Mouse (Mus musculus): Measurements from ENCODE around the gene Entr1. TPM values are rescaled to one million over a fixed set of nuclear protein-coding genes. Genes with fewer than 3 reads are reported as not detected.
A peak's percentile ranks its signal among the peaks of the same experiment; 100 is the strongest.

Gene Entr1
- polyA plus RNA-seq, 1 experiment from 2014 or later: 127 TPM

DNA sequence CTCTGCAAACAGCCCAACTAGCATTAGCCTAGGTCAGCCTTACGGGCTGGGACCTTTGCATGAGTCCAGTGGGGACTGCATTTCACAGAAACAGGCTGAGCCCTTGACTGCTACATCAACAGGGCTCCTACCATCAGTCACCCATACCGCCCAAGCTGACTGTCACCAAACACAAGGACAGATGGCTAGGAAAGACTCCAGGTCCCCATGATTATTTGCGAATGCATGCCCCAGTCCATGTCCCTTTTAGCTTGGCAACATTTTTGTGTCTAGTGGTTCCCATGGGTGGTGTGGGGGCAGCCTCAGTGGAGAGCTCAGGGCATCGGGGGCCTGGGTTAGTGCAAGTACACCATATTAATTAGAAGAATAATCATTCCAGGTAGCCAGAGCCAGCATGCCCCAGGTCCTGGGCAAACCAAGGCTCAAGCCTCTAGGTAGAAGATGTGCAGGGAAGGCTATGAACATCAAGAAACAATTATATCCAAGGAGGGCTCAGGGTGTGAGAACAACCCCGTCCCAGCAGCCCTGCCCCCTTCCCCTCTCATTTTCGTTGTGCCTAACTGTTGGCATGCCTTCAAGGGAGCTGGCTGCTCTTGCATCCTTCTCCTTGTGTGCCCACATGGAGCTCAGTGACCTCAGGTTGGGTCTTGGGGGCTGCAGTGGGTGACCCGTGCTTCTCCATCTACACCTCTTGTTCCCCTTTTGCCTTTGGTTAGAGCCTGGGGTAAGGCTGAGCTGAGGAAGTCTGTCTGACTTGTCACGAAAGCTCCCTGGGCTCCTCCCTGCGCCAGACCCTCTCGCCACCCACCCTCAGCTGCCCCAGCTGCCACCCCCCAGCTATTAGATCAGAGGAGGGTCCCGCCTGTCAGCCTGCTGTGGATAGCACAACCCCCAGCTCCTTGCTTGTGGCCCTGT lies 35.8 kb downstream of the Entr1 start:
- Histone ChIP-seq H3K27me3 (ENCODE audit: poor library complexity, severe bottlenecking) (no peaks in the 10 kb centered on the region), H3K36me3 (replicated peaks) (peaks cover 21% of the 10 kb centered on the region), H3K4me3 (peak overlapping the region; percentile 86), H3K27ac (peak overlapping the region; percentile 97), H3K4me1 (peaks cover 44% of the 10 kb centered on the region), H3K9me3 (no peaks in the 10 kb centered on the region)
- DNase-seq (ENCODE audit: extremely low spot score, low spot score): no peak
- 91% methylated on average over 11 of the region's 11 CpGs for WGBS

DNA sequence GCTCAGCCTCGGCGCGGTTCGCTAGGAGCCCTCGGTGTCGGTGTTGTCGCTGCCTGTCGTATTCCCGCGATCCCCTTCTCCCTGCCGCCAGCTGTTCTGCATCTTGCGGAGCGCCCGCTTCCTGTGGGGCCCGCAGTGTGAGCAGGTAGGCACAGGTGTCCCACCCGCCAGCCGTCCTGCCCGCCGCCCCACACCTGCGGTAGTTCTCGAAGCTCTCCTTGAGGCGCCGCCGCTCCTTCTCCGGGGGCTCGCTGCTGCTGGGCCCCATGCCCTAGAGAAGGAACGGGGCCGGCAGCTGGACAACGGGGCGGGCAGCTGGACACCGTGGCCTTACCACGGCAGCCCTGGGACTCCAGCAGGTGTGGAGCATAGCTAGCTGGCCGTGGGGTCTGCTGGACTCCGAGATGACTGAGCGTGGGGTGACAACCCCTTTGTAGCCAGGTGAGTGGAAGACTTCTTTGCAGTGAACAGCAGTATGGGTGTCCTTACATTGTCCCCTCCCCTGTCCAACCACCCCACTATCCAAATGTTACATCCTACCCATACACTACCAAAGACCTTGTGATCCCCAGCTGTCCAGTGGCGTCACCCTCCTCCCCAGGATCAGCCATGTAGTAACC lies 36.7 kb downstream of the Entr1 start:
- Histone ChIP-seq H3K27ac (peak overlapping the region; percentile 97), H3K4me3 (peak overlapping the region; percentile 86), H3K9me3 (no peaks in the 10 kb centered on the region), H3K4me1 (peaks cover 38% of the 10 kb centered on the region), H3K27me3 (ENCODE audit: poor library complexity, severe bottlenecking) (no peaks in the 10 kb centered on the region), H3K36me3 (replicated peaks) (peaks cover 31% of the 10 kb centered on the region)
- DNase-seq (ENCODE audit: extremely low spot score, low spot score): no peak
- 3% methylated on average over 36 of the region's 36 CpGs for WGBS

DNA sequence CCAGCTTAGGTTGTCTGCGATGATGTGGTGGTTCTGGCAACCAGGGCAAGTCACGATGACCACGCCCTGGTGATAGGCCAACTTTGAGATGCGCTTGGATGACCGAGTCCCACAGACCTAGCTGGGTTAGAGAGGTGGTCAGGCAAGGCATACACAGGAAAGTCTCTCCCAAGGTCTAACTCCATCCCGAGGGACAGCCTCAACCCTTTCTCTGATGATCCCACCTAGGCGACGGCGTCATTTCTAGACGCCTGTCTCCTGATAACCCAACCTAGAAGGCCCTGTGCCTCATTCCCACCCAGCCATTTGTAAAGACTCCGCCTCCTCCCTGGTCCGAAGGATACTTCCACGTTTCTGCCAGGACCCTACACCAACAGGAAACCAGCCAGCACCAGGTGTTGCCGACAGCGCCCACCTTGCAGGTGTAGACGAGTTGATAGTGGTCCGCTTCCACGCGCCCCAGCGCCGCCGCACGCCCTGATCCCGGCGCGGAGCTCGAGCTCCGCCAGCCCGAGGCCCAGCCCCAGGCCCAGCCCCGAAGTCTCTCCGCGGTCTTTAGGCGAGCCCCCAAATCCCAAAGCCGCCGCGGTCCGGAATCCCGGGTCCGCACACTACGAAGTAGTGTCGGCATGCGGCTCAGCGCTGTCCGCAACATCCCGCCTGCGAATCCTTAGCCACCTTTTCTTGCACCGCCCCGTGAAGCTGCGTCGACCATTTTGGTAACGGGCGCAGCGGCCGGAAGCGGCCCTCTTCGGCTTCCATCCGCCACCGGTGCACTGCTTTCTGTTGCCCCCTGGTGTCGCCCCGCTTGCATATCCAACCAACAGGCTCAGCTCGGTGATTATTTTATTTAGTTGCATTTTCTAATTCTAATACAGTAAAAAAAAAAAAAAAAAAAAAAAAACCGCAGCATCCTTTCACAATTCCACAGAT lies 37.5 kb downstream of the Entr1 start, which contains the start of gene Dnlz:
Dnlz (minus strand) TSS at position 753 of the 933 bp plus-strand sequence.
- WGBS: 3% methylated on average over 62 of the region's 62 CpGs
- Histone ChIP-seq H3K4me1 (peaks cover 35% of the 10 kb centered on the region), H3K9me3 (no peaks in the 10 kb centered on the region)

DNA sequence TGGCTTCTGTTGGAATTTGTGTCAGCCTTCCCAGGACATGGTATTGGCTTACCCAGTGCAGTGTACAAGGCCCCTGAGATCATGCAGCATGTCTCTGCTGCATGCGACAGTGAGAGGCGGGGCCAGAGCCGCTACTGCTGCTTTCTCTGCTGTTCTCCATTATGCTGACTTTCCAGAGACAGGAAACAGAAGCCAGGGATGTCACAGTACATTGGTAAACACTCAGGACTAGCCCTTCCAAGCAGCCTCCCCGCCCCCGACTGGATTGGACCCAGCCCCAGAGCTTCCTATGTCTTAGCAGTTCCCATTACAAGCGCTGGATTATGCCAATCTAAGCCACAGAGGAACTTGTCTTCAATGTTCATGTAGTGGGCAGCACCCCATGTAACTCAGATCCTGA lies 40.9 kb downstream of the Entr1 start:
- WGBS: 78% methylated on average over 6 of the region's 6 CpGs
- DNase-seq (ENCODE audit: extremely low spot score, low spot score): no peak
- H3K27ac ChIP-seq: no peak overlapping the region
- peaks cover 72% of the 10 kb centered on the region for H3K36me3 ChIP-seq (replicated peaks)
- no peaks in the 10 kb centered on the region for H3K27me3 ChIP-seq (ENCODE audit: poor library complexity, severe bottlenecking)
- no peaks in the 10 kb centered on the region for H3K9me3 ChIP-seq
- H3K4me1 ChIP-seq: peaks cover 33% of the 10 kb centered on the region
- H3K4me3 ChIP-seq: no peak overlapping the region

More for the DNA sequence above, 37.5 kb downstream of the Entr1 start, which contains the start of gene Dnlz:
- Histone ChIP-seq H3K27me3 (ENCODE audit: poor library complexity, severe bottlenecking) (no peaks in the 10 kb centered on the region), H3K36me3 (replicated peaks) (peaks cover 38% of the 10 kb centered on the region), H3K4me3 (peak within 1 kb of the TSS; percentile 86), H3K27ac (peak within 1 kb of the TSS; percentile 97)
- peak; percentile 91 for DNase-seq (ENCODE audit: extremely low spot score, low spot score)

DNA sequence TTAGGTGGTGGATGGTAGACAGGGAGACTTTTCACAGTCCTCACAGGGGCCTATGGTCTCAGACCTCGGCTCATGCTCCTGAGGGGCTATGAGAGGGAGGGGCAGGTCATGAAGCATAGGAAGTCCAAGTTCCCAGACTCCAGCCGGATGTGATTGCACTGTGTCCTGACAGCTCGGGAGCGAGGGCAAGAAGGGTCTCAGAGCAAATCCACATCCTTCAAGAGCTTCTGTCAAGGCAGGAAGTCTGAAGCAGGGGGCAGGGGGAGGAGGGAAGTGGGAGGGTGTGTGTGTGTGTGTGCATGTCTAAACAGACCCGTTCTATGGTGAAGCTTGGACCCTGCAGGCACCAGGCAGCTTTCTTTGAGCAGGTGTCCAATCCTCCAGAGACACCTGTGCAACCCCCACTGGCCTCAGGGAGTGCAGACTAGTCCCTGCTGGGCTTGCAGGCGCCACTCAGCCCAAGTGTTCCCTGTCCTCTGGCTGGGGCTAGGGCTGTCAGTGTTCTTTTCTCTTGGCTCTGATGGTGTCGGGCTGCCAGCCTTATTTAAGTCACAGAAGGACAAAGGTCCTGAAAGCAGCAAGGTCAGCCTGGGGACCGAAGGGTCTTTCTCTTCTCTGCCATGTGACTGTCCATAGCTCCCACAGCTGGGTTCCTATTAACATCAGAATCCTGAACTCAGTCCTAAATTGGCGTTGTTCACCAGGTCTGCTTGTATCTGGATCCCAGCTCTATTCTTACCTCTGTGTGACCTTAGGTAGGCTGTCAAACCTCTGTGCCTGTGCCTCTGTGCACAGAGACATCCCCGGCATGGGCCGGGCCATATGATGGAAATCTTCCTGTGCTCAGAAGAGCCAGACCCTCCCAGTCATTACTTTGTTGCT lies 46.3 kb downstream of the Entr1 start:
- 79% methylated on average over 11 of the region's 11 CpGs for WGBS
- Histone ChIP-seq H3K9me3 (no peaks in the 10 kb centered on the region), H3K27ac (no peak overlapping the region), H3K4me3 (no peak overlapping the region), H3K36me3 (replicated peaks) (peaks cover 96% of the 10 kb centered on the region), H3K27me3 (ENCODE audit: poor library complexity, severe bottlenecking) (no peaks in the 10 kb centered on the region), H3K4me1 (no peaks in the 10 kb centered on the region)
- DNase-seq (ENCODE audit: extremely low spot score, low spot score): no peak

DNA sequence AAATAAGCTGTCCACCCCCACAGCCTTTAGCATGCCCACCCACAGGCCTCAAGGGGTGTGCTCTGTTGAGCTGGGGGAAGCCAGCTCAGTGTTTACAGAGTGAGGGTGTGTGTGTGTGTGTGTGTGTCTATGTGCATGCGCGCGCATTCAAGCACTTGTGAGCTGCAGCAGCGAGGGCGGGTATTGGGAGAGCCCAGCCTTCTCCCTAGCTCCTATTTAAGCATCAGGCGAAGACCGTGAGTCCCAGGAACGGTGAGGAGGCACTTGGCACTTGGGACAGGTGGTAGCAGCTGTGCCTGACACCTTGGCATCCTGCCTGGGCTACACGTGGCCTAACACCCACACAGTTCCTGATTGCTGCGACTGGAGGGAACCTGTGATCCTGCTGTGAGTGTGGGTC lies 47.1 kb downstream of the Entr1 start:
- H3K4me1 ChIP-seq: no peaks in the 10 kb centered on the region
- H3K27me3 ChIP-seq (ENCODE audit: poor library complexity, severe bottlenecking): no peaks in the 10 kb centered on the region
- no peak for DNase-seq (ENCODE audit: extremely low spot score, low spot score)
- 92% methylated on average over 10 of the region's 10 CpGs for WGBS
- 0 out of 2 replicates have a peak overlapping the region, but pooled peaks have one; percentile 35 for H3K27ac ChIP-seq
- peaks cover 88% of the 10 kb centered on the region for H3K36me3 ChIP-seq (replicated peaks)
- no peak overlapping the region for H3K4me3 ChIP-seq
- no peaks in the 10 kb centered on the region for H3K9me3 ChIP-seq

DNA sequence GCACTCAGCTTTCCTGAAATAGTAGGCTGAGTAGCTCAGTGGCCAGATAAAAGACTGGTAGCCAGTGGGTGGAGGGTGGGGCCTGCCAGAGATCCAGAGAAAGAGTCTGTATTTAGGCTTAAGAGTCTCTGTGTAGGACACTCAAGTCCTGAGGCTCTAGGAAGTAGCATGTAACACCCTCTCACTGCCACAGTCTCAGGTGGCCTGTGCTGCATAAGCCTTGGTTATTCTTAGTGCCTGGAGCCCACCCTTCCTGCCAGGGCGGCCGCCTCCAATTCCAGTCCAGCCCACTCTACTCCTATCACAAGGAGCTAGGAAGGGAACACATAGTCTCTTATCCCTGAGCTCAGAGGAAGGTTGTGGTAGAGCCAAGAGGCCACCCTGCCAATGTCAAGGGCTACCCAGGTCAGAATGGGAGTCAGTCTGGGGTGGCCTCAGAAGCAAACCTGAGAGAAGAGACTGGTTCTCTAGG lies 47.6 kb downstream of the Entr1 start:
- 94% methylated on average over 2 of the region's 2 CpGs for WGBS
- H3K9me3 ChIP-seq: no peaks in the 10 kb centered on the region
- no peak overlapping the region for H3K4me3 ChIP-seq
- 0 out of 2 replicates have a peak overlapping the region, but pooled peaks have one; percentile 35 for H3K27ac ChIP-seq
- DNase-seq (ENCODE audit: extremely low spot score, low spot score): no peak
- H3K4me1 ChIP-seq: no peaks in the 10 kb centered on the region
- no peaks in the 10 kb centered on the region for H3K27me3 ChIP-seq (ENCODE audit: poor library complexity, severe bottlenecking)
- peaks cover 83% of the 10 kb centered on the region for H3K36me3 ChIP-seq (replicated peaks)

DNA sequence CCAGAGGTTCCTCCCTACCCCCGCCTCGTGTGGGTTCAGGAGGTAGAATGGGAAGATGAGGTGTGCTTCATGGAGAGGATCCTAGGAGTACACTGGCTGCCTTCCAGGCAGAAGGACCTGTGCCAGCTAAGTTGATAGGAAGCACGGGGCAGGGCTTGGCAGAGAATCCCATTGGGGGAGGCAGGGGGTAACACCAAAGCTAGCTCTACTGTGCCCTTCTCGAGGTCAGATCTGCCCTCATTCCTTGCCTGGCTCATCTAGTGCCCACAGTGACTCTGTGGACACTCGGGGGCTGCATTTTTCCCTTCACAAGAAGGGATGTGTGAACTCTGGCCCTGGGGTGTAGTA lies 49.9 kb downstream of the Entr1 start:
- peaks cover 59% of the 10 kb centered on the region for H3K36me3 ChIP-seq (replicated peaks)
- H3K4me1 ChIP-seq: no peaks in the 10 kb centered on the region
- H3K9me3 ChIP-seq: no peaks in the 10 kb centered on the region
- no peak overlapping the region for H3K27ac ChIP-seq
- no peaks in the 10 kb centered on the region for H3K27me3 ChIP-seq (ENCODE audit: poor library complexity, severe bottlenecking)
- WGBS: 92% methylated on average over 5 of the region's 5 CpGs
- DNase-seq (ENCODE audit: extremely low spot score, low spot score): no peak
- no peak overlapping the region for H3K4me3 ChIP-seq

DNA sequence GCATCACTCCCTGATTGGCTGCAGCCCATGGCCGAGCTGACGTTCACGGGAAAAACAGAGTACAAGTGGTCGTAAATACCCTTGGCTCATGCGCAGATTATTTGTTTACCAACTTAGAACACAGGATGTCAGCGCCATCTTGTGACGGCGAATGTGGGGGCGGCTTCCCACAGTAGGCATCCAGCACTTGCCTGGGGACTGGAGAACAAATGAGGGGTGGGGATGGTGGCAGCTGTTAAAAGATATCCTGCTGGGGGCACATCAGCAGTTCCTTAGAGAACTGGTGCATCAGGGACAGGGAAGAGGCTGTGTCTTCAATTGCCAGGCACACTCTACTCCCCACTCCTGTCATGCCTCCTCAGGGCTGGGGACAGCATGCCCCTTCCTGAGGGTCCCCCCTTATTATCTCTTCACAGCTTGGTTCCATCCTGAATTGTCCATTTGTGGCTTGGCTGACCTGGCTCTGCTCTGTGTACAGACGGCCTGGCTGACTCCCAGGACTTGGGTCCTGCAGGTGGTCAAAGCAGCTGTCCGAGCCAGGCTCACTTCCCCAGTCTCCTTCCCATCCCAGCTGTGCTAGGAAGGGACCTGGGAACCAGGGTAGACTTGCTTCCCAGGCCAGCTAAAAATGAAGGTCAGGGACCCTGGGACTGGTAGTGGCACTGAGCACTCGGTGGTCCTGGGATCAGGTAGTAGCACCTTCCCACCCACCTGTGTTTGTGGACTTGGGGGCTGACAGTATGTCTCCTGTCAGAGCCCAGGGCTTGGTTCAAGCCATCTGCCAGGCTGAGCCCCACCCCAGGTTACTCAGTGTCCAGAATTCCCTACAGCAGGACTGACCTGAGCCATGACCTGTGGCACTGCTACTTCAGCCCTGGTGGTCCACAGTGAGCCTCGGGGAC lies 50.6 kb downstream of the Entr1 start:
- H3K27ac ChIP-seq: no peak overlapping the region
- WGBS: 92% methylated on average over 9 of the region's 13 CpGs
- no peak for DNase-seq (ENCODE audit: extremely low spot score, low spot score)
- H3K4me3 ChIP-seq: no peak overlapping the region
- peaks cover 53% of the 10 kb centered on the region for H3K36me3 ChIP-seq (replicated peaks)
- no peaks in the 10 kb centered on the region for H3K4me1 ChIP-seq
- no peaks in the 10 kb centered on the region for H3K27me3 ChIP-seq (ENCODE audit: poor library complexity, severe bottlenecking)
- no peaks in the 10 kb centered on the region for H3K9me3 ChIP-seq

Data from forebrain, embryonic 10.5 days (tissue).